Mouse (Mus musculus) heart, embryonic 11.5 days (tissue): ENCODE results near the gene Tmcc3. TPM values are rescaled to one million over a fixed set of nuclear protein-coding genes. Genes with fewer than 3 reads are reported as not detected.

Experiments
- ATAC-seq: fragments of 200-750 bp; cut with Nextera tagmentation; replicated peaks from 2 replicates; pipeline ENCODE4 v1.8.0; 2017; ENCODE audit warnings: moderate library complexity; ENCODE audit not compliant: insufficient number of reproducible peaks, low FRiP score, low TSS enrichment
- H3K27ac ChIP-seq: fragments of 300-500 bp; sonication (generic); 2 replicates; pipeline ENCODE4 v1.5.1; 2014; ENCODE audit warnings: mild to moderate bottlenecking, low read depth, low read length
- H3K27me3 ChIP-seq: fragments of 300-500 bp; sonication (generic); 2 replicates; pipeline ENCODE4 v1.6.1; 2014; ENCODE audit warnings: mild to moderate bottlenecking, low read length, mixed read lengths; ENCODE audit not compliant: control insufficient read depth, insufficient read depth
- H3K36me3 ChIP-seq: fragments of 300-500 bp; sonication (generic); 2 replicates; pipeline ENCODE4 v1.6.1; 2014; ENCODE audit warnings: mild to moderate bottlenecking, low read length, moderate library complexity, mixed read lengths; ENCODE audit not compliant: control insufficient read depth, insufficient read depth
- H3K4me1 ChIP-seq: fragments of 300-500 bp; sonication (generic); 2 replicates; pipeline ENCODE4 v1.6.1; 2014; ENCODE audit warnings: low read length; ENCODE audit not compliant: control insufficient read depth, insufficient read depth
- H3K4me2 ChIP-seq: fragments of 300-500 bp; sonication (generic); 2 replicates; pipeline ENCODE4 v1.6.1; 2014; ENCODE audit warnings: mild to moderate bottlenecking, moderate library complexity
- H3K4me3 ChIP-seq: fragments of 300-500 bp; sonication (generic); 2 replicates; pipeline ENCODE4 v1.5.1; 2014; ENCODE audit warnings: low read depth, low read length
- H3K9ac ChIP-seq: fragments of 300-500 bp; sonication (generic); 2 replicates; pipeline ENCODE4 v1.6.1; 2014; ENCODE audit warnings: mild to moderate bottlenecking, low read depth, low read length, moderate library complexity
- H3K9me3 ChIP-seq: fragments of 300-500 bp; sonication (generic); replicated peaks from 2 replicates; pipeline ENCODE4 v1.6.1; 2016; ENCODE audit warnings: low read length; ENCODE audit not compliant: control insufficient read depth
- WGBS: fragments of 180-500 bp; shearing (Covaris S2); extraction: QIAGEN DNeasy Blood & Tissue Kit; methylation state at CpG from one replicate; pipeline ENCODE4 v1.1.7; 2014; ENCODE audit not compliant: insufficient replicate concordance; 5-methylcytosine and 5-hydroxymethylcytosine counted together
- polyA plus RNA-seq: library from polyadenylated mRNA; unstranded; fragments of >200 nt; fragmentation: Nextera tagmentation; extraction: Ambion mirVana; gene quantifications from 2 replicates; pipeline ENCODE4 v1.2.1, GENCODE M21; 2014

Gene Tmcc3
- polyA plus RNA-seq, 1 experiment from 2014 or later, result 10.9 TPM

DNA sequence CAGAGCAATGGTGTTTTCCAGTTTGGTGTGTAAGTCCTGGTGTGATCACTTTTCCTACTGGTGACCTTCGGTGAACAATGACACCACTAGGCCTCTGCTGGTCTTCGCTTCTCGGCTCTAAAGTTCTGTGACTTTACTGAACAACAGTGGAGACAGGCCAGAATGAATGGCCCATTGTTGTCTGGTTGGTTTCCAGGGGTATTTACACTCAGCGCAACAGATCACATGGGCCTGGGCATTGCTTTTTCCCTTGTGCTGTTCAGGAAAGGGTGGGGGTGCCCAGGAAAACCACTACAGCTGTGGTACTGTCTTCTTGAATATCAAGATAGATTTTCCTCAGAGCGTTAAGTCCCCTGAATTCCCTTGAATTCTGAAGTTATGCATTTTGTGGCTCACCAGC lies 38.5 kb downstream of the Tmcc3 start:
- no peaks in the 10 kb centered on the region for H3K9me3 ChIP-seq

DNA sequence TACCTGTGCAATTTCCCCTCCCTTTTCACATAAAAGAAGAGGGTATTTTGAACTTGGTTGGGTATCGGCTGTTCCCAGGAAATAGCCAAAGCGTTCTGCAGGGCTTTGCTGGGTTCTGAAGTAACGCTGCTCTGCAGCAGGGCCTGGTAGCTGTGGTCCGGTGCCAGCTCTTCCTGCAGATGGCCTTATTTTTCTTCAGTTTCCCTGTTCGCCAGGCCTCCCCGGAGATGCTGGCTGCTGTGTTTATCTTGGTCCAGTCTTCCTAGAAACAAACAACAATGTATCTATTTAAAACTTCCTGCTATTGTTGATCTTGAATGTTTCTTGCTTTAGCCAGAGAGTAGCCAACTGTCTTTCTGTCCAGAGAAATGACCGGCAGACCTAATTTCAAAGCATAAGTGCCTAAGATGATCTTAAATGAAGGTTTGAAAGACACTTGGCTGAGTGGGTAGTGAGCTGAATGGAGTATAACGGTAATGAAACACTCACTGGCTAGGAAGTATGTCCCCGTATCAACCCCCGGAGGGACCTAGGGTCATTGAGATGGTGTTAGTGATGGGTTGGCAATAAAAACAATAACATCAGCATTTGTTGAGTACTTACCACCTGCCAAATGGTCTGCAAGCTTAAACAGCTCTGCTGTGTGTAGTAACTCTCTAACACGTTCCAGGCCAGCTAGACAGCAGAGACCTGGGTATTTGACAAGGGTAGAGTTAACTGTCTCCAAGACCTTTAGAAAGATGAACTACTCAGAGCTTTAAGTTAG lies 39.3 kb downstream of the Tmcc3 start:
- Histone ChIP-seq H3K4me1 (no peaks in the 10 kb centered on the region), H3K27ac (no peak overlapping the region), H3K4me2 (no peak overlapping the region), H3K36me3 (no peaks in the 10 kb centered on the region), H3K4me3 (no peak overlapping the region), H3K9me3 (no peaks in the 10 kb centered on the region), H3K27me3 (no peaks in the 10 kb centered on the region), H3K9ac (no peak overlapping the region)
- 57% methylated on average over 11 of the region's 11 CpGs for WGBS
- no peak for ATAC-seq

More for the DNA sequence above, 38.5 kb downstream of the Tmcc3 start:
- no peak overlapping the region for H3K4me2 ChIP-seq
- no peak overlapping the region for H3K4me3 ChIP-seq
- 67% methylated on average over 5 of the region's 5 CpGs for WGBS
- 0 out of 2 replicates have a peak, but pooled peaks have one; percentile 22 for ATAC-seq
- no peak overlapping the region for H3K9ac ChIP-seq
- H3K27me3 ChIP-seq, result no peaks in the 10 kb centered on the region
- H3K27ac ChIP-seq, result no peak overlapping the region
- H3K4me1 ChIP-seq, result no peaks in the 10 kb centered on the region
- no peaks in the 10 kb centered on the region for H3K36me3 ChIP-seq

DNA sequence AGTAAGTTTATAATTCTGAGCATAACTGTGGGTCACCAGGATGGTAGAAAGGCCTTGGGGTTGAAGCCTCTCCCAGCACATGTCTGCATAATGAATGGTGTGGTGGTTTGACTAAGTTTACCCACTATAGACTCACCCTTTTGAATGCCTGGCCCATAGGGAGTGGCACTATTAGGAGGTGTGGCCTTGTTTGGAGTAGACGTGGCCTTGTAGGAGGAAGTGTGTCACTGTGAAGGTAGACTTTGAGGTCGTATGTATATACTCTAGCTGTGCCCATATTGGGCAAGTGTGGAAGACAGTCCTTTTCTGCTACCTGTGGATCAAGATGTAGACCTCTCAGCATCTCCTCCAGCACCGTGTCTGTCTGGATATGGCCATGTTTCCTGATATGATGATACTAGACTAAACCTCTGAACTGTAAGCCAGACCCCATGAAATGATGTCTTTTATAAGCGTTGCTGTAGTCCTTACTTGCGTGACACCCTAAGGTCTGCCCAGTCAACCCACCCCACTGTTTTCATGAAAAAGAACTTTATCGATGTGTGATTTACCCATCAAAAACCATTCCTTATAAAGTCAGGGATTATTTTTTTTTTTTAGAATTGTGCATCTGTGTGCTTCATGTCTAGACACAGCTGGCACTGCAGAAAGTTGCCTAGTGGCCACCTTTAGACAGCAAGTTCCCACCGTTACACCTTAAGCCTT lies 40.6 kb downstream of the Tmcc3 start:
- H3K9me3 ChIP-seq, result no peaks in the 10 kb centered on the region
- no peak for ATAC-seq

DNA sequence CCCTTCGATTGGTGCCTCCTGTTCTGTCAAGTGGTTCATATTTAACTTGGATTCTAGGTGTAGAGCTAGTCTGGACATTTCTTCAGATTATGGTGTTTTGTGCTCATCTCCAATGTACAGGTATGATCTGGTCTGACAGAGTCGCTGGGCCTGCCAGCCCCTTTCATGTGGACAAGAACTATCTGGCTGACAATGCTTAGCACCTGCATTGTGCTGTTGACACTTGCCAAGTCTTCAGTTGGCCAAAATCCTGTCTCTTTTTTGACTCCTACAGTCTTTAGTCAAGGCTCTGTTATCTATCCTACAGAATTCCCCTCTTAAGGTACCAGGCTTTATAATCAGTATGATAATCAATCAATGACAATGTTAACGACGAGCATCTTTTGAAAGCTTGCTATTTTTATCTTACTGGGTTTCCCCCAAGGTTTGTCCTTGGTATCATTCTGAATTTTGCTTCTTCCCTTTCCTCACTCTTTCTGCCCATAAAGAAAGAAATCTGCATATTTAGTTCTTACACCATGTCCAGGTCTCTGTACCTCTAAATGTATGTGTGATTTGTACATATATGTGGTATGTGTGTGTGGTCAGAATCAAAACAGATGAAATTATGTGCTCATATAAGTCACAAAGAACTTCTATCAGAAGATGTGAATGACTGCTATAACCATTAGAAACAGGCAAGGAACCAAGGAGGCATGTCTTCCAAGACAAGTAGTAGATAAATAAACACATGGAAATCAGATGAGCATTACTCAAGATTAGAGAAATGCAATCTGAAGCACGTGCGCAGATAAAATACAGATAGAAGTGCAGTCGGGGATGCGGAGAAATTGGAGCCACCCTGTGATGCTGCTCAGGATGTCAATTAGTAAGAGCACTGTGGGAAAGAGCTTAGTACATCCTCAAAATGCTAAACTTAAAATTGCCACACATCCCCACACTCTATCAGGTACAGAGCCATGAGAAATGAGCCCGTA lies 41.4 kb downstream of the Tmcc3 start:
- Histone ChIP-seq H3K36me3 (no peaks in the 10 kb centered on the region), H3K4me1 (no peaks in the 10 kb centered on the region), H3K9ac (no peak overlapping the region), H3K9me3 (no peaks in the 10 kb centered on the region), H3K4me2 (no peak overlapping the region), H3K4me3 (no peak overlapping the region), H3K27ac (no peak overlapping the region), H3K27me3 (no peaks in the 10 kb centered on the region)
- 67% methylated on average over 9 of the region's 9 CpGs for WGBS
- ATAC-seq, result no peak

More for the DNA sequence above, 40.6 kb downstream of the Tmcc3 start:
- 84% methylated on average over 7 of the region's 7 CpGs for WGBS
- no peaks in the 10 kb centered on the region for H3K27me3 ChIP-seq
- H3K4me1 ChIP-seq, result no peaks in the 10 kb centered on the region
- H3K4me2 ChIP-seq, result no peak overlapping the region
- H3K9ac ChIP-seq, result no peak overlapping the region
- no peak overlapping the region for H3K27ac ChIP-seq
- no peaks in the 10 kb centered on the region for H3K36me3 ChIP-seq
- no peak overlapping the region for H3K4me3 ChIP-seq

DNA sequence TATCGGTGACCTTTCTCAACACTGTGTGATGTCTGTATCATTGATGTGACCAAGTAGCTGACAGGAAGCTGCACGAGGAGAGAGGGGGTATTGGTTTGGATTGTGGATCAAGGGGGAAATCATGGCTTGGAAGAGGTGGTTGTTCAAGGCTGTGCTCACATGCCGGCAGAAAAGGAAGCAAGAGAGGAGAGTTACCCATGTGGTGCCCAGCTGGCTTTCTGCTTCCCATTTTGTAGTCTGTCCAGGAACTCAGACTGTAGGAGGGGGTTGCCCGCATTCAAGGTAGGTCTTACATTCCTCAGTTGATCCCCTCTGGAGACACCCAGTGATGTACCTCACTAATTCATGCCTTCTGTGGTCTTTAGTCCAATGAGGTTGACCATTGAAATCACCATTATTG lies 42.3 kb downstream of the Tmcc3 start:
- ATAC-seq, result no peak
- no peak overlapping the region for H3K4me2 ChIP-seq
- no peak overlapping the region for H3K27ac ChIP-seq
- H3K4me3 ChIP-seq, result no peak overlapping the region
- H3K4me1 ChIP-seq, result no peaks in the 10 kb centered on the region
- 69% methylated on average over 4 of the region's 4 CpGs for WGBS
- H3K27me3 ChIP-seq, result no peaks in the 10 kb centered on the region
- H3K9me3 ChIP-seq, result no peaks in the 10 kb centered on the region
- no peaks in the 10 kb centered on the region for H3K36me3 ChIP-seq
- H3K9ac ChIP-seq, result no peak overlapping the region

DNA sequence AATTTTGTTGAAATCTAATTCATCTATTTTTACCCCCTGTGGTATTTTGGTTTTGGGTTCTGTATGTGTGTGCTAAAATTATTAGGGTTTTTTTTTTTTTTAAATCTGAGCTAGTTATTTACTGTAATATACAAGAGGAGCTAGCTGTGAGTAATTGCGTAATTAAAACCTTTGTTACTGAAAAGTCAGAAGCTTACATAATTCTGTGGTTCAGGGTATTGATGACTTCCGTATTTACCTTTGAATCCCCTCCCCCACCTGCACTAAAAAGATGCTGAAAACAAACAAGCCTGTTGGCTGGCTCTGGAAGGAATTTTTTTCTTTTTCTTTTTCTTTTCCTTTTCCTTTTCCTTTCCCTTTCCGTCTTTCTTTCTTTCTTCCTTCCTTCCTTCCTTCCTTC lies 42.7 kb downstream of the Tmcc3 start:
- H3K9me3 ChIP-seq, result no peaks in the 10 kb centered on the region
- ATAC-seq, result no peak
- WGBS, result 81% methylated on average over 3 of the region's 3 CpGs
- H3K4me3 ChIP-seq, result no peak overlapping the region
- no peak overlapping the region for H3K27ac ChIP-seq
- no peak overlapping the region for H3K9ac ChIP-seq
- no peak overlapping the region for H3K4me2 ChIP-seq
- no peaks in the 10 kb centered on the region for H3K27me3 ChIP-seq
- no peaks in the 10 kb centered on the region for H3K36me3 ChIP-seq
- H3K4me1 ChIP-seq, result no peaks in the 10 kb centered on the region

DNA sequence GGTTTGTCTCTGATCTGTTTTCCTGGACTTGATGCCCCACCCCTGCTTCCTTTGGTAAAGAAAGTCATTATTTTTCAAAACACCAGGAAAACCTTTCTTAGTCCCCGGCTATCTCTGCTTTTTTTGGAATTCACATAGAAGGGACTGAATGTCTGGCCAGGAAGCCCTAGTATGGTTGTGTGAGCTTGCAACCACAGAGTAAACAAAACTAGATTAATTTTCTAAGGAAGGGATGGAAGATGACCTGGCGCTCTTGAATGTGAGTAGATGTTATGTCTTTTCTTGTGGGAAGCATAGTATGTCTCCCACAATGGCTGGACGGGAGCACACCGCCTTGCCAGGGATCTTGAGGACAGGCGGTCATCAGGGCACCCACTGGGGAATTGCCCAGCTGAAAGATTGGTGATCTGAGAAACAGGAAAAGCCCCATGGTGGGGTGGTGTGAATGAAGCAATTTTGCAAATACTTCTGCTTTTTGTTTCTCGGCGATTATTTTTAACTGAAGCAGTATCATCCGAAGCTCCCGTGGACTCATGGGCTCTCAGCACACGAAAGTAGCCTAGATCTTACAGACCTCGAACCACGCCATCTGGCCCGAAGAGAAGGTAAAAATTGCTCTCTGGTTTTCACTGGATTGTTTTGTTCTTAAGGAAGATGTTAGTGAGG lies 44.9 kb downstream of the Tmcc3 start:
- H3K36me3 ChIP-seq, result no peaks in the 10 kb centered on the region
- H3K9ac ChIP-seq, result no peak overlapping the region
- H3K27ac ChIP-seq, result no peak overlapping the region
- H3K9me3 ChIP-seq, result no peaks in the 10 kb centered on the region
- ATAC-seq, result no peak
- H3K27me3 ChIP-seq, result no peaks in the 10 kb centered on the region
- WGBS, result 77% methylated on average over 13 of the region's 13 CpGs
- no peak overlapping the region for H3K4me3 ChIP-seq
- no peaks in the 10 kb centered on the region for H3K4me1 ChIP-seq
- no peak overlapping the region for H3K4me2 ChIP-seq

DNA sequence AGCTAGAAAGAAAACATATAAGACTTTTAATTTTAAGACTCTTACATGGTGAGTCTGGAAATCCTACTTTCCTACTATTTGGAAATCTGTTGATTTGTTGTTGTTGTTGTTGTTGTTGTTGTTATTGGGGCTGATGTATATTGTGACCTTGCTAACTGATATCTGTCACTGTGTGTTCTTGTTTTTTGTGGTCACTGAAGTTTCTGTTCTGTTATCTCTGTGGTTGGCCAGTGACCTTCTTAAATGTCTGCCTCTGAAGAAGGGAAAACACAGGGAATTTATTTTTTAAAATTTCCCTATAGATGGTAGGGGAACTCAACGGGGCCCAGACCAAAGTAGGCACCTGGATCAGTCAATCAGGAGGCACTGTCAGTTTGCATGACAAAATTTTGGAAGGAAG lies 48.9 kb downstream of the Tmcc3 start:
- no peak overlapping the region for H3K4me2 ChIP-seq
- no peaks in the 10 kb centered on the region for H3K27me3 ChIP-seq
- no peaks in the 10 kb centered on the region for H3K4me1 ChIP-seq
- ATAC-seq, result no peak
- no peak overlapping the region for H3K27ac ChIP-seq
- no peaks in the 10 kb centered on the region for H3K36me3 ChIP-seq
- no peak overlapping the region for H3K9ac ChIP-seq
- no peaks in the 10 kb centered on the region for H3K9me3 ChIP-seq
- H3K4me3 ChIP-seq, result no peak overlapping the region
- WGBS, result 61% methylated on average over 1 of the region's 1 CpGs
